Mouse (Mus musculus) layer of hippocampus, adult 11-12 months (tissue): ENCODE measurements at regions not wholly inside any gene's neighbourhood (a gene's known extent, or its start where the extent isn't known, plus 50 kb on each side); places are given as distances from the start of the nearest gene placed in this dataset.

ENCODE experiments used
- DNase-seq: peaks from one replicate; pipeline ENCODE4 v3.0.0; 2022; ENCODE audit warnings: low spot score

GRCm38 (mm10) chr12:88530450-88531143 is 170.2 kb downstream of the Adck1 start:
- DNase-seq, result no peak

GRCm38 (mm10) chr12:88532261-88532973 is 172.1 kb downstream of the Adck1 start:
- no peak for DNase-seq

- DNase-seq, result peak; percentile 30
Observed at GRCm38 (mm10) chr12:88551856-88552255, 170.8 kb upstream of the Nrxn3 start.

GRCm38 (mm10) chr12:88555475-88555874 is 167.2 kb upstream of the Nrxn3 start:
- DNase-seq, result no peak

GRCm38 (mm10) chr12:88558036-88558435 is 164.6 kb upstream of the Nrxn3 start:
- DNase-seq, result no peak

- DNase-seq, result peak; percentile 5
Observed at GRCm38 (mm10) chr12:88579974-88580373, 142.7 kb upstream of the Nrxn3 start.

GRCm38 (mm10) chr12:88605939-88606338 is 116.7 kb upstream of the Nrxn3 start:
- DNase-seq, result no peak

- peak; percentile 15 for DNase-seq
Observed at GRCm38 (mm10) chr12:88620084-88620483, 102.6 kb upstream of the Nrxn3 start.

- DNase-seq, result no peak
Observed at GRCm38 (mm10) chr12:88644281-88644680, 78.4 kb upstream of the Nrxn3 start.

- no peak for DNase-seq
Observed at GRCm38 (mm10) chr12:88652001-88652719, 70.5 kb upstream of the Nrxn3 start.
